Mouse (Mus musculus): ENCODE data around the gene Bank1.

Bank1 gene

DNA sequence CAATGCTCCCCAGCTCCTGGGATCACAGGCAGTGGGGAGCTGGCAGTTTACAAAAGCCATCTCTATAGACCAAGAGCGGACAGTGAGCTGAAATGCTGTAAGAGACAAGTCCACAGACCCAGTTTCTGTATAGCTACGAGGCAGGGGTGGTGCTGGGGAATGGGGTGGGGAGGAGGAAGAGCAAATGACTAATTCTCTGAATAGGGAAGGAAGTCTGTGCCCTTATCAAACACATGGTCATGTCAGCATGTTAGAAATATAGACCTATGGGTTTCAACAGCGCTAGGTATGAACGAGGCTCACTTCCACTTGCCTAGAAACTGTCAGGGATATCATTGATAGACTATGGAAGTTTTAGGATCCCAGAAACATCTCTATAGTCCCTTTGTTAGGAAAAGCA lies 73.0 kb downstream of the Bank1 start:
- no peak for DNase-seq (ENCODE audit: low spot score in 2 of 2)

GRCm38 (mm10) chr3:136251578-136251977 lies 74.3 kb downstream of the Bank1 start:
- DNase-seq (ENCODE audit: low spot score in 2 of 2) = no peak

- no peak for DNase-seq (ENCODE audit: low spot score in 2 of 2)
Measured at GRCm38 (mm10) chr3:136247331-136247730, 78.5 kb downstream of the Bank1 start.

GRCm38 (mm10) chr3:136244931-136245330 lies 80.9 kb downstream of the Bank1 start:
- no peak for DNase-seq (ENCODE audit: low spot score in 2 of 2)

- DNase-seq (ENCODE audit: low spot score in 2 of 2) = no peak
Measured at GRCm38 (mm10) chr3:136238790-136239189, 87.1 kb downstream of the Bank1 start.

DNA sequence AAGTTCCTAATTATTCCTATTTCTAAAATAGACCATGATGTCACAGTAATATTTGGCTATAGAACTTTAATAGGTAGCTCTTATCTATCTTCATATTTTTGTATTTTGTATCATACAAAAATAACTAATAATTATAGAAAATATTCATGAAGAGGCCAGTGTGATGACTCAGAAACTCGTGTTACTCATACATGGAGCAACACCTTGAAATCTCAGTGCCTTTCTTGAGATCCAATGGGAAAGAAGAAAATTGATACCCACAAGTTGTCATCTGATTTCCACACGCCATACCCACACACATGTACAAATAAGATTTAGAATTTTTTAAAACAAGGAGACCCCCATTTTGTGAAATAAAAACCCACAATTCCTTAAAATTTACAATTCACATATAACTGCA lies 92.4 kb downstream of the Bank1 start:
- no peak for DNase-seq (ENCODE audit: low spot score in 2 of 2)

DNA sequence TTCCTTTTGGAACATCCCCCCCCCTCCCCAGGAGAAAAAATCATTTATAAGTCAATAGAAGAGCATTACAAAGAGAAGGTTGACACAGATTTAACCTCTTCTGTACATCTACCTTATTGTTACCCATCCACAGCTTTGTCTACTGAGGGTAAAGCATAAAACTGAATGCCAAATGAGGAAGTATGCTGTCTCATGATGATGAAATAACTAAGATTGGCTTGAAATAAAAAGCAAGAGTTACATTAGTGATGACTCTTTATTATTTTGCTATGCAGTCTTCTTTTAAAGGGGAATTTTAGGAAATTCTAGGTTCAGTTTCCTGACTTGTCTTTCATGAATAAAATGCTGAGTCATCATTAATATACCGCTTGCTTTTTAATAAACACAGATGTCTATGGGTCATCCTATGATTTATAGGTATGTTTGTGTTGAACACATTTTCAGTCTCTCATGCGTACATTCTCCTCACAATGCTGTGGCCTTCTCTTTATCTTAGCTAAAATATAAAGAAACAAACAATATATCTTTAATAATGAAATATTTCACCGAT lies 95.2 kb downstream of the Bank1 start:
- no peak for DNase-seq (ENCODE audit: low spot score in 2 of 2)

DNA sequence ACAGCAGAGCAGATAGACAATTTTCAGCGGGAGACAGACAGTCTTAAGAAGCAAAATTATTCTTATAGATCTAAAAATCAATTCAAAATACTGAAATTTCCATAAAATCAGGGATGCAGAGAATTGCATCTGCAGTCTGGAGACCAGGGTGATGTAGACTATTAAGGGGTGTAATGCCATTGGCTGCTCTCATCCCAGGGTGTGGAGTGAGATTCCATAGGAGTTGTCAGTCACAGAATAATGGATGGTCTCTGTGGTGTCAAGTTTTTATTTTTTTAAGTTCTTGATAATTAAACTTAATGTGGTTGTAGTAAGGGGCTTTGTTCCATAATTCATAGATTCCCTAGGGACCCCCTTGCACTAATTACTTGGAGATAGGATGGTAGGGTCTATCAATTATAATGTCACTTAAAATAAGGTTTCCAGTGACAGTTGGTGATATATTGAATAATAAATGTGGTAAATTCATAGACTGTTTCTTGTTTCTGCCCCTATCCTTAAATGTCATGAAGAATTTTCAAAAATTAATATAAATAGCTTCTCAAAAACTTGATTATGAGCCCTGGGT lies 136.1 kb downstream of the Bank1 start:
- no peak for DNase-seq (ENCODE audit: low spot score in 2 of 2)

GRCm38 (mm10) chr3:136186548-136187113 lies 139.2 kb downstream of the Bank1 start:
- no peak for DNase-seq (ENCODE audit: low spot score in 2 of 2)

DNA sequence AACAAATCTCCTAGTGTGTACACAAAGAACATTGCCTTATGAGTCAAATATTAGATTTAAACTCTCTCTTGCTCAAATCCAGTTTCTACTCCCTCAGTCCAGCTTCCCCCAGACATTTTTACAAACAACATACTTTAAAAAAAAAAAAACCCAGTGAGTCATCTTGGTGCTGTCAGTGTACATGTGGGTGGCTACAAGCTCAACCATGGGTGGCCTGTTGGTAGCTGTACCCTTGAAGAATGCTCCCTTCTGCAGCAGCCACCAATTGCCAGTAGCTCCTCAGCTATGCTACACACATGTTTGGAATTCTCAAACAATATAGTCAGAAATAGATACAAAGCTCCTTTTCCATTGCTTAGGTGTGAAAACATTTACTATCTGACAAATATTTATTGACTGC lies 154.2 kb downstream of the Bank1 start:
- DNase-seq (ENCODE audit: low spot score in 2 of 2) = no peak

DNA sequence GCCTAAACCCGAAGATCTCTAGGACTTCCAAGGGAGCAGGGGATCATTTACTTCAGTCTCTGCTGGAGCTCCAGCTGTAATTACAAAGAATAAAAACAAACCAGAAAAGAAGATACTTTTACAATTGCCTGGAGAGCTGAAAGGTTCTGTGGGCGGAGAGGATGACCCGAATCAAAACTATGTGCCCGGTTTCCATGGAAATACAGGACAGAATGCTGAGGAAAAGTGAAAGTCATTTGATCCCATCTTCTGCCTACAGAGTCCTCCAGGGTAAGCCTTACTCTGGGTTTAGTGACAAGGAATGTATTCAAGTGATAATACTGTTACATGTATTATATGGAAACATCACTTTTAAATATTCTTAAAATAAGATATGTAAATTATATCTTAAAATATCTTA lies 157.8 kb downstream of the Bank1 start:
- no peak for DNase-seq (ENCODE audit: low spot score in 2 of 2)

- no peak for DNase-seq (ENCODE audit: low spot score in 2 of 2)
Measured at GRCm38 (mm10) chr3:136166671-136167070, 159.2 kb downstream of the Bank1 start.

- no peak for DNase-seq (ENCODE audit: low spot score in 2 of 2)
Measured at GRCm38 (mm10) chr3:136166033-136166361, 159.9 kb downstream of the Bank1 start.

DNA sequence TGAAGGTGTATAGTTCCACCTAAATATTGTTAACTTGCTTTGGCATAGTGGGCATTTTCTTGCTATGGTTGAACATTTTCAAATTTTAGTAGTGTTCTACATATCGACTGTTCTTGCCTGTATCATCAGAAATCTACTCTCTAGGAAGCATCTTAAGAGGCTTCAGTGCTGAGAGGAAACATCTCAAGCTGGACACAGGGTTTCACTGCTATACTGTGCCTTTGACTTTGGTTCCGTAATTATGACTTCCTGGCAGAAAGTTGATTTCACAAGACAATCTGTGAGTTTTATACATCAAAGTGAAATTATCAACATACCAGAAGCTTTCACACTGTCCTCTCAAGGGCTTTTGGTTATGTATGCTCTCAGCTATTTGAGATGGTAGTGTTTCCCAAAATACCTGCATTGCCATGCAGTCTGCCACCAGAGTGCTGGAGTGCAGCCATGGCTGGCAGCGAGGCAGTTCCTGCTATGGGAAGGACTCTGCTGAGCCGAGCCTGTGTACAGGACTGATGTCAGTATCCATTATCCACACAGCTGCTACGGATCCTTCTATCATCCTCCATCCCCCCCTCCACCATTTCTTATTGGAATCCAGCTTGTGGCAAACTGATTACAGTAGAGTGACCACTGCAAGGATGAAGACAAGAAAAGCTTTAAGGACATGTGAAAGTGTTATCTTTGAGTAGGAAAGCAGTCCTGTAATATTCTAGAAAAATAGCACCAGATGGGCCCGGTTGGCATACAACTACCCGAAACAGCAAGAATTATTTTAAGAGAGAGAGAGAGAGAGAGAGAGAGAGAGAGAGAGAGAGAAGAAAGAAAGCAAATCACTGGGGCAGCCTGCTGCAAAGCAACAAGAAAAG lies 160.5 kb downstream of the Bank1 start:
- no peak for DNase-seq (ENCODE audit: low spot score in 2 of 2)

GRCm38 (mm10) chr3:136158059-136158458 lies 167.8 kb downstream of the Bank1 start:
- DNase-seq (ENCODE audit: low spot score in 2 of 2) = no peak

GRCm38 (mm10) chr3:136155555-136155954 lies 170.3 kb downstream of the Bank1 start:
- no peak for DNase-seq (ENCODE audit: low spot score in 2 of 2)

DNA sequence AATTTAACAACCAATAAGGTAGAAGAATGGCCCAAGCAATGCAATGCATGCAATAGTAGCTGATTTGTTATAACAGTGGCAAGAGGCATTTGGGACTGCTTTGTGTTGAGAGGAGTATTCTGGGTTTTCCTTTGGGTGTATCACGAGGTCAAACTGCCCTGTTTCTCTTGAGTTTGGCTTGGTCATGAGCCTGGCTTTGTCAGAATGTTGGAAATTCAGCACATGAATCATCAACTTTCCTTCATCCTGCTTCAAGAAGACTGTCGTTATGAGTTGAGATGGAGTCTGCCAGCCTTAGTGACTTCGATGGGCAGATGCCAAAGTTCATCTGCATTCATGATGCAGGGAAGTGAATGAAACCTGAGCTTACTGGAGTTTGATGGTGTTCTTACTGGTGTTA lies 175.0 kb downstream of the Bank1 start:
- DNase-seq (ENCODE audit: low spot score in 2 of 2) = no peak

DNA sequence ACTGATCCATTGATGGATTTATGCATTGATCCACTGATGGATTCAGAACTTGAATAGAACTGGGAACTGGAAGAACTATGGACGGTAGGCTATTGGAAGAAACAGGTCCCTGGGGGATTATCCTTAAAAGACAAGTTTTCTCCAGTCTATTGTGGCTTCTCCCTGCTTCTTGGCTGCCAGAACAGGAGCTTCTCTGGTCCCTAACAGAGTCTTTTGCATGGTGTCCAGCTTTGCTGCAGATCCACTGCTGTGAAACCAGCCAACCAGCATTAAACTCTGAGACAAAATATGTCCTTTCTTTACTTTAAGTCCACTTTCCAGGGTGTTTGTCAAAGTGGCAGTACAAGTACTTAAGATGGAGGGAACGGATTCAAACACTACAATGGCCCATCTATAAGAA lies 178.7 kb downstream of the Bank1 start:
- DNase-seq (ENCODE audit: low spot score in 2 of 2) = no peak

- no peak for DNase-seq (ENCODE audit: low spot score in 2 of 2)
Measured at GRCm38 (mm10) chr3:136132013-136132412, 193.9 kb downstream of the Bank1 start.

- no peak for DNase-seq (ENCODE audit: low spot score in 2 of 2)
Measured at GRCm38 (mm10) chr3:136115478-136116215, 210.2 kb downstream of the Bank1 start.

GRCm38 (mm10) chr3:136109411-136110139 lies 216.3 kb downstream of the Bank1 start:
- no peak for DNase-seq (ENCODE audit: low spot score in 2 of 2)

DNA sequence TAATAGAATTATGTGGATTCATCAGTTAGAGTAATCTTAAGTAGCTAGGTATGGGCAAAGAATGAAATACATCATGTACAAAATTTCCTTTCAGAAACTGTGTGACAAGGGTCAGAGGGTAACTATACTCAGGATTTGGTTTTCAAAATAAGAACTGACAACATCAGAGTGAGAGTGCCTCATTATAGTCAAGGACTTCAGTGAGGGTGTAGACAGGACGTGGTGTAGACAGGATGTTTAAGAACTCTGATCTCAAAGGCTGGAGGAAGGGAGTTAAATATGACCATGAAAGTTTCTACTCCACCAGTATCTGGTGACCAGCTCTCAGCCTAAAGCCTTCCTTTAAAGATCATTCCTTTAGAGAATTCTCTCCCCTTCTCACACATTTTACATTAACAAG lies 219.4 kb downstream of the Bank1 start:
- DNase-seq (ENCODE audit: low spot score in 2 of 2) = no peak

All from spleen, postnatal 14 days (tissue).